Mouse (Mus musculus): ENCODE measurements around the gene Nol10. TPM values are rescaled to one million over a fixed set of nuclear protein-coding genes. Genes with fewer than 3 reads are reported as not detected.

Nol10 gene
- polyA plus RNA-seq, 1 experiment: 15.7 TPM

- H3K4me1 ChIP-seq (ENCODE audit: control insufficient read depth, insufficient read depth, low read length): no peaks in the 10 kb centered on the region
- TF ChIP-seq POLR2A (IDR thresholded peaks at IDR 0.05; ENCODE audit: extremely low read depth, insufficient read depth, low read length) (no peak), CTCF (IDR thresholded peaks at IDR 0.05; ENCODE audit: extremely low read depth, insufficient read depth, low read length) (no peak)
- H3K27ac ChIP-seq (ENCODE audit: insufficient read depth, low read length): no peak overlapping the region
- no peak overlapping the region for H3K4me3 ChIP-seq (ENCODE audit: insufficient read depth, low read length)
Measured at GRCm38 (mm10) chr12:17373470-17373975, 25.3 kb downstream of the Nol10 start.

GRCm38 (mm10) chr12:17375243-17375642, 27.0 kb downstream of the Nol10 start:
- Histone ChIP-seq H3K27ac (ENCODE audit: insufficient read depth, low read length) (no peak overlapping the region), H3K4me3 (ENCODE audit: insufficient read depth, low read length) (no peak overlapping the region), H3K4me1 (ENCODE audit: control insufficient read depth, insufficient read depth, low read length) (no peaks in the 10 kb centered on the region)
- TF ChIP-seq POLR2A (IDR thresholded peaks at IDR 0.05; ENCODE audit: extremely low read depth, insufficient read depth, low read length) (no peak), CTCF (IDR thresholded peaks at IDR 0.05; ENCODE audit: extremely low read depth, insufficient read depth, low read length) (no peak)

GRCm38 (mm10) chr12:17376521-17376920, 28.3 kb downstream of the Nol10 start:
- H3K27ac ChIP-seq (ENCODE audit: insufficient read depth, low read length): no peak overlapping the region
- no peaks in the 10 kb centered on the region for H3K4me1 ChIP-seq (ENCODE audit: control insufficient read depth, insufficient read depth, low read length)
- no peak overlapping the region for H3K4me3 ChIP-seq (ENCODE audit: insufficient read depth, low read length)
- TF ChIP-seq CTCF (IDR thresholded peaks at IDR 0.05; ENCODE audit: extremely low read depth, insufficient read depth, low read length) (no peak), POLR2A (IDR thresholded peaks at IDR 0.05; ENCODE audit: extremely low read depth, insufficient read depth, low read length) (no peak)

GRCm38 (mm10) chr12:17380991-17381390, 32.7 kb downstream of the Nol10 start:
- H3K4me3 ChIP-seq (ENCODE audit: insufficient read depth, low read length): no peak overlapping the region
- TF ChIP-seq POLR2A (IDR thresholded peaks at IDR 0.05; ENCODE audit: extremely low read depth, insufficient read depth, low read length) (no peak), CTCF (IDR thresholded peaks at IDR 0.05; ENCODE audit: extremely low read depth, insufficient read depth, low read length) (no peak)
- H3K27ac ChIP-seq (ENCODE audit: insufficient read depth, low read length): no peak overlapping the region
- H3K4me1 ChIP-seq (ENCODE audit: control insufficient read depth, insufficient read depth, low read length): no peaks in the 10 kb centered on the region

- TF ChIP-seq POLR2A (IDR thresholded peaks at IDR 0.05; ENCODE audit: extremely low read depth, insufficient read depth, low read length) (no peak), CTCF (IDR thresholded peaks at IDR 0.05; ENCODE audit: extremely low read depth, insufficient read depth, low read length) (no peak)
- no peak overlapping the region for H3K4me3 ChIP-seq (ENCODE audit: insufficient read depth, low read length)
- H3K4me1 ChIP-seq (ENCODE audit: control insufficient read depth, insufficient read depth, low read length): no peaks in the 10 kb centered on the region
- H3K27ac ChIP-seq (ENCODE audit: insufficient read depth, low read length): no peak overlapping the region
Measured at GRCm38 (mm10) chr12:17382759-17383158, 34.5 kb downstream of the Nol10 start.

- Histone ChIP-seq H3K4me1 (ENCODE audit: control insufficient read depth, insufficient read depth, low read length) (no peaks in the 10 kb centered on the region), H3K27ac (ENCODE audit: insufficient read depth, low read length) (no peak overlapping the region), H3K4me3 (ENCODE audit: insufficient read depth, low read length) (no peak overlapping the region)
- TF ChIP-seq CTCF (IDR thresholded peaks at IDR 0.05; ENCODE audit: extremely low read depth, insufficient read depth, low read length): no peak
- TF ChIP-seq POLR2A (IDR thresholded peaks at IDR 0.05; ENCODE audit: extremely low read depth, insufficient read depth, low read length): no peak
Measured at GRCm38 (mm10) chr12:17386896-17387295, 38.6 kb downstream of the Nol10 start.

- H3K27ac ChIP-seq (ENCODE audit: insufficient read depth, low read length): no peak overlapping the region
- TF ChIP-seq POLR2A (IDR thresholded peaks at IDR 0.05; ENCODE audit: extremely low read depth, insufficient read depth, low read length) (no peak), CTCF (IDR thresholded peaks at IDR 0.05; ENCODE audit: extremely low read depth, insufficient read depth, low read length) (no peak)
- H3K4me1 ChIP-seq (ENCODE audit: control insufficient read depth, insufficient read depth, low read length): no peaks in the 10 kb centered on the region
- no peak overlapping the region for H3K4me3 ChIP-seq (ENCODE audit: insufficient read depth, low read length)
Measured at GRCm38 (mm10) chr12:17387332-17388135, 39.3 kb downstream of the Nol10 start.

- no peaks in the 10 kb centered on the region; the same call in 1 of the 2 replicates for H3K4me1 ChIP-seq (ENCODE audit: control insufficient read depth, insufficient read depth, low read length)
- no peak overlapping the region for H3K27ac ChIP-seq (ENCODE audit: insufficient read depth, low read length)
- H3K4me3 ChIP-seq (ENCODE audit: insufficient read depth, low read length): no peak overlapping the region
- TF ChIP-seq POLR2A (IDR thresholded peaks at IDR 0.05; ENCODE audit: extremely low read depth, insufficient read depth, low read length) (no peak), CTCF (IDR thresholded peaks at IDR 0.05; ENCODE audit: extremely low read depth, insufficient read depth, low read length) (no peak)
Measured at GRCm38 (mm10) chr12:17388136-17388437, 39.8 kb downstream of the Nol10 start.

- no peak overlapping the region for H3K27ac ChIP-seq (ENCODE audit: insufficient read depth, low read length)
- no peak overlapping the region for H3K4me3 ChIP-seq (ENCODE audit: insufficient read depth, low read length)
- no peaks in the 10 kb centered on the region; the same call in 1 of the 2 replicates for H3K4me1 ChIP-seq (ENCODE audit: control insufficient read depth, insufficient read depth, low read length)
- no peak for TF ChIP-seq CTCF (IDR thresholded peaks at IDR 0.05; ENCODE audit: extremely low read depth, insufficient read depth, low read length)
- no peak for TF ChIP-seq POLR2A (IDR thresholded peaks at IDR 0.05; ENCODE audit: extremely low read depth, insufficient read depth, low read length)
Measured at GRCm38 (mm10) chr12:17390036-17390435, 41.8 kb downstream of the Nol10 start.

GRCm38 (mm10) chr12:17390510-17390909, 42.3 kb downstream of the Nol10 start:
- Histone ChIP-seq H3K4me1 (ENCODE audit: control insufficient read depth, insufficient read depth, low read length) (no peaks in the 10 kb centered on the region; the same call in 1 of the 2 replicates), H3K27ac (ENCODE audit: insufficient read depth, low read length) (no peak overlapping the region), H3K4me3 (ENCODE audit: insufficient read depth, low read length) (no peak overlapping the region)
- TF ChIP-seq CTCF (IDR thresholded peaks at IDR 0.05; ENCODE audit: extremely low read depth, insufficient read depth, low read length): no peak
- no peak for TF ChIP-seq POLR2A (IDR thresholded peaks at IDR 0.05; ENCODE audit: extremely low read depth, insufficient read depth, low read length)

Measured in cortical plate, adult 2 months (tissue).